Mouse (Mus musculus): Measurements from ENCODE around the gene Olfr836.
"Not testable (repeated sequence)": the region's sequence is repeated elsewhere in the genome, so short reads cannot be mapped to it uniquely, and the experiment has no call there.

The Olfr836 gene

GRCm38 (mm10) chr9:19120082-19120481 lies at the start of gene Olfr836:
TSS of gene Olfr836 (plus strand) at chr9:19120382.
- DNase-seq (ENCODE audit: low spot score), result no peak

DNA sequence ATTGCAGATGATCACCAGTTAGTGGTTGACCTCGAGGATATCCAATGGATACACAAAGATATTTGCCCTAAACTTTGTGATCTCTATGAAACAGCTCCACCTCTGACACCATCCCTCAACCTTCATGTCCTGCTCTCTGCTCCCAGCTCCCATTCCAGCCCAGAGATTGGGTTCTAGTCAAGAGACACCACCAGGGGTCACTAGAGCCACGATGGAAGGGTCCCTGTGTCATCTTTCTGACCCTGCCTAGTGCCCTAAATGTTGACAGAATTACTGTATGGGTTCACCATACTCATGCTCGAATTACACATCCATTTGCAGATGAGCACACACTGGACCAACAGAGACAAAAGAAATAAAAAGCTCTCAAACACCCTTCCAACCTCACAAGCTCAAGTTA lies 35.2 kb upstream of the Olfr836 start:
- no peak for DNase-seq (ENCODE audit: low spot score)

GRCm38 (mm10) chr9:19092889-19093753 lies 27.1 kb upstream of the Olfr836 start:
- not testable (repeated sequence) for DNase-seq (ENCODE audit: low spot score)

DNA sequence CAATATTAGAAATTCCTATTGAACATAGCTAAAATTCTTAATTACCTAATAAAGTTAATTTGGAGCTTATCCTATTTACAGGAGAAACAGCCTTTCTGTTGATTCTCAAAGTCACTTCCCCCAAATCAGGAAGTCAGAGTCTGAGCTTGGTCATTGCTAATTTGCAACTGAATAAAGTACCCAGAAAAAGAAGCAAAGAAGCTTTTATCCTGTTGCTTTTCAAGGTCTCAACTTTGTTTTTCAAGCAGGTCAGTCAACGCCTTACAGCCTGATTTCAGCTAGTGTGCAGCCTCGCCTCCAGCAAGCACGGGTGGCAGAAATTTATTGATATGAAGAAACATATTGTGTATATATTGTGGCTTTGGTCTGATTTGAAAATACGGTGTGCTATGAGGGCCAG lies 22.9 kb upstream of the Olfr836 start:
- DNase-seq (ENCODE audit: low spot score), result no peak

GRCm38 (mm10) chr9:19136017-19136416 lies 15.8 kb downstream of the Olfr836 start, which contains the start of gene Olfr837:
TSS of gene Olfr837 (plus strand) at chr9:19136317.
- no peak for DNase-seq (ENCODE audit: low spot score)
